Mouse (Mus musculus) myocyte (in vitro differentiated cells): Measurements from ENCODE around the gene Nlgn3.

Experiments
- MAX ChIP-seq: IDR thresholded peaks from one replicate; pipeline ENCODE4 v1.6.1; 2011; ENCODE audit warnings: low read depth, mild to moderate bottlenecking, control low read depth
- POLR2A ChIP-seq: IDR thresholded peaks from one replicate; pipeline ENCODE4 v1.6.1; 2011; ENCODE audit warnings: low read depth, mild to moderate bottlenecking, control low read depth, moderate library complexity; ENCODE audit not compliant: insufficient read length
- POLR2AphosphoS2 ChIP-seq: IDR thresholded peaks from one replicate; pipeline ENCODE4 v1.6.1; 2011; ENCODE audit warnings: low read depth, control low read depth; ENCODE audit not compliant: insufficient read length
- REST ChIP-seq: IDR thresholded peaks from one replicate; pipeline ENCODE4 v1.6.1; 2011; ENCODE audit warnings: mild to moderate bottlenecking, control low read depth, moderate library complexity; ENCODE audit not compliant: insufficient read depth, insufficient read length
- TCF12 ChIP-seq: IDR thresholded peaks from one replicate; pipeline ENCODE4 v1.6.1; 2011; ENCODE audit warnings: mild to moderate bottlenecking, control low read depth; ENCODE audit not compliant: poor library complexity, insufficient read depth, severe bottlenecking
- USF1 ChIP-seq: IDR thresholded peaks from one replicate; pipeline ENCODE4 v1.6.1; 2011; ENCODE audit warnings: low read depth, mild to moderate bottlenecking, control low read depth, moderate library complexity

DNA sequence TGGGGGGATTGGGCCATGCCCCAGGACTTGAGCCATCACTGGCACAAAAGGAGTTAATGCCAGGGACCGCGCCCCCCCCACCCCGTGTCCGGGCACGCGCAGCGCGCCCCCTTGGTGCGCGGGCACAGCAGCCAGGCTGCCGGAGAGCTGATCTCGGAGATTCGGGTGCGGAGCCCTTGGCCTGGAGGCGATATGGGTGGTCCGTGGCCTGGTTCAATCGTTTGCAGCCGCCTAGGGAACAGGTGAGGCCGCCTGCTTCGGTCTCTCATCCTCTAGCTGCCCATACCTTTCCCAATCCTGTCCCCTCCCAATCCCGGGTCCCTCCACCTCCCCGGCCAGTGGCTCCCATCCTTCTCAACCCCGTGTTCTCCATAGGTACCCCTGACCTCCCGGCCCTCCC is at the start of gene Nlgn3:
- no peak for TF ChIP-seq REST
- TF ChIP-seq MAX: no peak
- no peak for TF ChIP-seq POLR2A
- TF ChIP-seq USF1: no peak
- peak; percentile 46 for TF ChIP-seq POLR2AphosphoS2
- no peak for TF ChIP-seq TCF12
